Mouse (Mus musculus): ENCODE measurements around the gene Vmn1r128.
"Not testable (repeated sequence)": the region's sequence is repeated elsewhere in the genome, so short reads cannot be mapped to it uniquely, and the experiment has no call there.

The Vmn1r128 gene

GRCm38 (mm10) chr7:21349073-21349472 lies at the start of gene Vmn1r128:
TSS of gene Vmn1r128 (plus strand) at chr7:21349373.
- not testable (repeated sequence) for DNase-seq

GRCm38 (mm10) chr7:21301367-21301766 lies 47.8 kb upstream of the Vmn1r128 start, which contains the start of gene Vmn1r126:
TSS of gene Vmn1r126 (minus strand) at chr7:21301467.
- not testable (repeated sequence) for DNase-seq

DNA sequence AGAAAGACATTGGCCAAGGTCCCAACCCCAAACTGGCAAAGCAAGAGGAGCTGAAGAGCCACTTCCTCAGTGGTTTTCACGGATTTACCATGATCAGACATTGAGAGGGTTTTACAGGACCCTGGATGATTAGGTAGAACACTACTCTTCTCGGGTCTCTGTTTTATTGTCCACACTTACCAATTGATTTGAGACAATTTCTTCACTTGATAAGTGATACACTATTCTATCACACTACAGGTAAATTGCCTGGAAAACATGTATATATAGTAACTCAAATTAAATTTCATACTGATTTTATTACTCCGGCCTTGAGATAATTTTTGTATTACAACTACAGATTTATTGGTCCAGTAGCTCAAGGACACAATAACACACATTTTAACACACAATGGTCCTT lies 29.4 kb upstream of the Vmn1r128 start, which contains the start of gene Vmn1r127:
Vmn1r127 (minus strand) TSS at position 101 of the 400 bp plus-strand sequence.
- DNase-seq: not testable (repeated sequence)

DNA sequence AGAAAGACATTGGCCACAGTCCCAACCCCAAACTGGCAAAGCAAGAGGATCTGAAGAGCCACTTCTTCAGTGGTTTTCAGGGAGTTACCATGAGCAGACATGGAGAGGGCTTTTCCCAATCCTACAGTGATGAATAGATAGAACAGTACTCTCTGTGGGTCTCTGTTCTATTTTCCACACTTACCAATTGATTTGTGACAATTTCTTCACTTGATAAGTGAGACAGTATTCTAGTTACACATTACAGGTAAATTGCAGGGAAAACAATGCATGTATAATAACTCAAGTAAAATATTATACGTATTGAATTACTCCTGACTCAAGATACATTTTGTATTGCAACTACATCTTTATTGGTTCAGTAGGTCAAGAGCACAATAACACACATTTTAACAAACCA lies 12.0 kb downstream of the Vmn1r128 start, which contains the start of gene Vmn1r129:
Vmn1r129 (minus strand) TSS at position 101 of the 400 bp plus-strand sequence.
- not testable (repeated sequence) for DNase-seq
